Mouse (Mus musculus) kidney, embryonic 15.5 days (tissue): ENCODE measurements around the gene Riok1. TPM values are rescaled to one million over a fixed set of nuclear protein-coding genes. Genes with fewer than 3 reads are reported as not detected.

ENCODE experiments used
- ATAC-seq: fragments of 200-750 bp; cut with Nextera tagmentation; replicated peaks from 2 replicates; pipeline ENCODE4 v1.8.0; 2017; ENCODE audit warnings: moderate TSS enrichment; ENCODE audit not compliant: low FRiP score
- H3K27ac ChIP-seq: fragments of 300-500 bp; sonication (generic); 2 replicates; pipeline ENCODE4 v1.5.1; 2015; ENCODE audit warnings: mild to moderate bottlenecking, inconsistent platforms
- H3K27me3 ChIP-seq: fragments of 300-500 bp; sonication (generic); 2 replicates; pipeline ENCODE4 v1.6.1; 2015; ENCODE audit warnings: inconsistent platforms
- H3K36me3 ChIP-seq: fragments of 300-500 bp; sonication (generic); 2 replicates; pipeline ENCODE4 v1.6.1; 2015; ENCODE audit warnings: inconsistent platforms
- H3K4me1 ChIP-seq: fragments of 300-500 bp; sonication (generic); 2 replicates; pipeline ENCODE4 v1.6.1; 2015; ENCODE audit warnings: inconsistent platforms
- H3K4me2 ChIP-seq: fragments of 300-500 bp; sonication (generic); 2 replicates; pipeline ENCODE4 v1.6.1; 2015; ENCODE audit warnings: moderate library complexity, mild to moderate bottlenecking, inconsistent platforms
- H3K4me3 ChIP-seq: fragments of 300-500 bp; sonication (generic); replicated peaks from 2 replicates; pipeline ENCODE4 v1.5.1; 2015; ENCODE audit warnings: mild to moderate bottlenecking, inconsistent platforms
- H3K9ac ChIP-seq: fragments of 300-500 bp; sonication (generic); 2 replicates; pipeline ENCODE4 v1.6.1; 2015; ENCODE audit warnings: mild to moderate bottlenecking, inconsistent platforms
- H3K9me3 ChIP-seq: fragments of 300-500 bp; sonication (generic); replicated peaks from 2 replicates; pipeline ENCODE4 v1.6.1; 2016; ENCODE audit warnings: inconsistent platforms
- WGBS: fragments of 180-500 bp; shearing (Covaris S2); methylation state at CpG from one replicate; pipeline ENCODE4 v1.1.7; 2015; ENCODE audit warnings: mixed read lengths; 5-methylcytosine and 5-hydroxymethylcytosine counted together
- microRNA-seq: library from miRNA; unstranded; fragments of <30 nt; microRNA quantifications from one replicate; pipeline ENCODE4, GENCODE M21; 2016
- polyA plus RNA-seq: library from polyadenylated mRNA; unstranded; fragments of >200 nt; fragmentation: Nextera tagmentation; extraction: Ambion mirVana; gene quantifications from 2 replicates; pipeline ENCODE4 v1.2.1, GENCODE M21; 2015

Riok1 gene
- polyA plus RNA-seq, 1 experiment from 2014 or later = 54.7 TPM

- H3K9me3 ChIP-seq = no peaks in the 10 kb centered on the region
- no peak overlapping the region for H3K27ac ChIP-seq
- no peaks in the 10 kb centered on the region for H3K27me3 ChIP-seq
- WGBS = 54% methylated on average over 4 of the region's 4 CpGs
- no peak overlapping the region for H3K9ac ChIP-seq
- peaks cover 7% of the 10 kb centered on the region for H3K4me1 ChIP-seq
- no peaks in the 10 kb centered on the region for H3K36me3 ChIP-seq
- no peak for ATAC-seq
- H3K4me2 ChIP-seq = no peak overlapping the region
- no peak overlapping the region for H3K4me3 ChIP-seq
These were observed 59.4 kb downstream of the Riok1 start for GRCm38 (mm10) chr13:38096207-38096606.

- no peak for ATAC-seq
- Histone ChIP-seq H3K9ac (no peak overlapping the region), H3K4me2 (no peak overlapping the region), H3K27ac (no peak overlapping the region), H3K27me3 (no peaks in the 10 kb centered on the region), H3K4me3 (no peak overlapping the region), H3K9me3 (no peaks in the 10 kb centered on the region), H3K36me3 (no peaks in the 10 kb centered on the region), H3K4me1 (no peaks in the 10 kb centered on the region)
- 81% methylated on average over 4 of the region's 4 CpGs for WGBS
These were observed 66.6 kb downstream of the Riok1 start for GRCm38 (mm10) chr13:38103406-38103805.

- no peaks in the 10 kb centered on the region for H3K36me3 ChIP-seq
- no peak overlapping the region for H3K27ac ChIP-seq
- ATAC-seq = no peak
- H3K4me1 ChIP-seq = no peaks in the 10 kb centered on the region
- 83% methylated on average over 10 of the region's 10 CpGs for WGBS
- no peak overlapping the region for H3K9ac ChIP-seq
- H3K4me2 ChIP-seq = no peak overlapping the region
- H3K4me3 ChIP-seq = no peak overlapping the region
- no peaks in the 10 kb centered on the region for H3K9me3 ChIP-seq
- H3K27me3 ChIP-seq = no peaks in the 10 kb centered on the region
These were observed 67.7 kb downstream of the Riok1 start for GRCm38 (mm10) chr13:38104501-38104900.

- Histone ChIP-seq H3K27me3 (no peaks in the 10 kb centered on the region), H3K27ac (no peak overlapping the region), H3K4me2 (no peak overlapping the region), H3K9me3 (no peaks in the 10 kb centered on the region), H3K4me3 (no peak overlapping the region), H3K9ac (no peak overlapping the region), H3K4me1 (no peaks in the 10 kb centered on the region), H3K36me3 (no peaks in the 10 kb centered on the region)
- ATAC-seq = no peak
- 84% methylated on average over 9 of the region's 9 CpGs for WGBS
These were observed 72.3 kb downstream of the Riok1 start for GRCm38 (mm10) chr13:38109081-38109480.

Small RNA genes lying within 50 kb of the gene (microRNA-seq; reads per million reads assigned to microRNA genes)
- not detected for gene Gm27387

Other genes with a start within 250 kb of the Riok1 start
- 129 and 142 TPM in 2 replicates for gene Ssr1, start 42.8 kb upstream of the Riok1 start, polyA plus RNA-seq
- gene Cage1, start 74 bp downstream of the Riok1 start, polyA plus RNA-seq = 1.1 and 1.4 TPM in 2 replicates
- 5.1 TPM in 2 replicates for gene Dsp, start 114.3 kb downstream of the Riok1 start, polyA plus RNA-seq
- gene Snrnp48, start 167.9 kb downstream of the Riok1 start, polyA plus RNA-seq = 40.2 and 41.2 TPM in 2 replicates